Mouse (Mus musculus) stomach, postnatal 0 days (tissue): ENCODE results near the gene Zdhhc17. TPM values are rescaled to one million over a fixed set of nuclear protein-coding genes. Genes with fewer than 3 reads are reported as not detected.

Experiments
- ATAC-seq: fragments of 200-750 bp; cut with Nextera tagmentation; 2 replicates; pipeline ENCODE4 v1.8.0; 2017; ENCODE audit not compliant: low FRiP score, low TSS enrichment
- DNase-seq: peaks from one replicate; pipeline ENCODE4 v3.0.0-alpha.2; 2016; ENCODE audit warnings: low spot score
- H3K27ac ChIP-seq: fragments of 300-500 bp; sonication (generic); replicated peaks from 2 replicates; pipeline ENCODE4 v1.5.1; 2014; ENCODE audit warnings: mild to moderate bottlenecking, control low read depth
- H3K27me3 ChIP-seq: fragments of 300-500 bp; sonication (generic); 2 replicates; pipeline ENCODE4 v1.6.1; 2014; ENCODE audit warnings: low read length; ENCODE audit not compliant: control insufficient read depth, insufficient read depth
- H3K36me3 ChIP-seq: fragments of 300-500 bp; sonication (generic); 2 replicates; pipeline ENCODE4 v1.6.1; 2014; ENCODE audit warnings: low read length, mixed read lengths; ENCODE audit not compliant: control insufficient read depth, insufficient read depth
- H3K4me1 ChIP-seq: fragments of 300-500 bp; sonication (generic); replicated peaks from 2 replicates; pipeline ENCODE4 v1.6.1; 2014; ENCODE audit warnings: antibody characterized with exemption; ENCODE audit not compliant: control insufficient read depth, insufficient read depth
- H3K4me2 ChIP-seq: fragments of 300-500 bp; sonication (generic); replicated peaks from 2 replicates; pipeline ENCODE4 v1.6.1; 2014; ENCODE audit warnings: low read depth, mild to moderate bottlenecking, control low read depth, moderate library complexity
- H3K4me3 ChIP-seq: fragments of 300-500 bp; sonication (generic); 2 replicates; pipeline ENCODE4 v1.5.1; 2014; ENCODE audit warnings: low read depth, low read length, control low read depth
- H3K9ac ChIP-seq: fragments of 300-500 bp; sonication (generic); 2 replicates; pipeline ENCODE4 v1.6.1; 2014; ENCODE audit warnings: mild to moderate bottlenecking, low read length, control low read depth, mixed read lengths
- H3K9me3 ChIP-seq: fragments of 300-500 bp; sonication (generic); 2 replicates; pipeline ENCODE4 v1.6.1; 2016; ENCODE audit warnings: low read length; ENCODE audit not compliant: control insufficient read depth
- CTCF ChIP-seq: IDR thresholded peaks from 2 replicates; pipeline ENCODE4 v1.5.1; 2016; ENCODE audit warnings: antibody characterized with exemption, low read depth, mild to moderate bottlenecking, moderate library complexity
- EP300 ChIP-seq: optimal IDR thresholded peaks from 2 replicates; pipeline ENCODE3; 2016; ENCODE audit warnings: antibody characterized with exemption
- WGBS: fragments of 180-500 bp; shearing (Covaris S2); extraction: QIAGEN DNeasy Blood & Tissue Kit; methylation state at CpG from one replicate; pipeline ENCODE4 v1.1.7; 2014; 5-methylcytosine and 5-hydroxymethylcytosine counted together
- polyA plus RNA-seq: library from polyadenylated mRNA; unstranded; fragments of >200 nt; fragmentation: Nextera tagmentation; extraction: Ambion mirVana; gene quantifications from 2 replicates; pipeline ENCODE4 v1.2.1, GENCODE M21; 2015

Zdhhc17 gene
- polyA plus RNA-seq, 1 experiment from 2014 or later: 6.1 TPM

DNA sequence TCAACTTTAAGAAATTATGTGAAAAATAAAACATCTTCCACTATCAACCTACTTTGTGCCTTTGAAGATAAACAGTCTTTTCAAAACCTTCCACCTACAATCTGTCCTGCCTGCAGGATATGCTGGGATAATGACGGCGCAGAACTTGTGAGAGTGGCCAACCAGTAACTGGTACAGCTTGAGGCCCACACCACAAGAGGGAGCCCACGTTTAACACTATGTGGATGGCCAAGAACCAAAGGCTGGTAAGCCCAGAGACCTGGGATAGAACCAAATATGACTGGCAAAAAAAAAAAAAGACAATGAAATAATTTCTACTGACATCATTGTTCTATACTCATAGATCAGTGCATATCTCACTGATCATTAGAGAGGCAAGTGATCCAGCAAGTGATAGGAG lies 35.5 kb downstream of the Zdhhc17 start:
- H3K27ac ChIP-seq: no peak overlapping the region
- no peak overlapping the region for H3K4me3 ChIP-seq
- 53% methylated on average over 3 of the region's 3 CpGs for WGBS
- TF ChIP-seq CTCF (peak; percentile 71), EP300 (no peak)
- H3K9me3 ChIP-seq: no peaks in the 10 kb centered on the region
- ATAC-seq: no peak
- 0 out of 2 replicates have a peak, but pooled peaks cover 2% of the 10 kb centered on the region for H3K4me1 ChIP-seq
- H3K4me2 ChIP-seq: no peak overlapping the region
- no peak overlapping the region for H3K9ac ChIP-seq
- H3K36me3 ChIP-seq: peaks cover 5% of the 10 kb centered on the region; the same call in 1 of the 2 replicates
- no peaks in the 10 kb centered on the region for H3K27me3 ChIP-seq
- DNase-seq: peak; percentile 39

DNA sequence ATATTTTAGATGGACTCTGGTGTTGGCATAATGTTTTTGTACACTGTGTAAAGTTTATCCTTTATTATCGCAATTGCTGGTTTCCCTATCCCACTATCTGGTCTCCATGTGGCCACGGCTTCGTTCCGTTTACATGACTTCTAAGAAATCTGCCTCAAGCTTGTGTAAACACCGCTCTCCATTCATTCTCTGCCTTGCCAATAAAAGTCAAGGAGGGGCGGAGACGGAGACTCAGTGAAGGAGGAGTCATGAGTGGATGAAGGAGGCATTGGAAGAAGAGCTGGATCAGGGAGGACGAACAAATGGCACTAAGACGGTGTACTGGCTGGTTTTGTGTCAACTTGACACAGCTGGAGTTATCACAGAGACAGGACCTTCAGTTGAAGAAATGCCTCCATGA lies 37.9 kb downstream of the Zdhhc17 start:
- ATAC-seq (peak; percentile 79), DNase-seq (peak; percentile 59)
- Histone ChIP-seq H3K4me1 (0 out of 2 replicates have a peak, but pooled peaks cover 2% of the 10 kb centered on the region), H3K27ac (no peak overlapping the region), H3K4me3 (no peak overlapping the region), H3K4me2 (no peak overlapping the region), H3K9me3 (no peaks in the 10 kb centered on the region), H3K27me3 (no peaks in the 10 kb centered on the region), H3K36me3 (0 out of 2 replicates have a peak, but pooled peaks cover 3% of the 10 kb centered on the region), H3K9ac (no peak overlapping the region)
- 19% methylated on average over 9 of the region's 9 CpGs for WGBS
- no peak for TF ChIP-seq EP300
- no peak for TF ChIP-seq CTCF

- Histone ChIP-seq H3K27me3 (no peaks in the 10 kb centered on the region), H3K27ac (no peak overlapping the region), H3K4me1 (0 out of 2 replicates have a peak, but pooled peaks cover 2% of the 10 kb centered on the region), H3K9me3 (no peaks in the 10 kb centered on the region), H3K4me3 (no peak overlapping the region), H3K9ac (no peak overlapping the region), H3K36me3 (0 out of 2 replicates have a peak, but pooled peaks cover 3% of the 10 kb centered on the region), H3K4me2 (no peak overlapping the region)
- DNase-seq (no peak), ATAC-seq (peak; percentile 7; the same call in 1 of the 2 replicates)
- TF ChIP-seq CTCF (no peak), EP300 (no peak)
- WGBS: 64% methylated on average over 6 of the region's 6 CpGs
Measured at GRCm38 (mm10) chr10:110971483-110971882, 38.5 kb downstream of the Zdhhc17 start.

DNA sequence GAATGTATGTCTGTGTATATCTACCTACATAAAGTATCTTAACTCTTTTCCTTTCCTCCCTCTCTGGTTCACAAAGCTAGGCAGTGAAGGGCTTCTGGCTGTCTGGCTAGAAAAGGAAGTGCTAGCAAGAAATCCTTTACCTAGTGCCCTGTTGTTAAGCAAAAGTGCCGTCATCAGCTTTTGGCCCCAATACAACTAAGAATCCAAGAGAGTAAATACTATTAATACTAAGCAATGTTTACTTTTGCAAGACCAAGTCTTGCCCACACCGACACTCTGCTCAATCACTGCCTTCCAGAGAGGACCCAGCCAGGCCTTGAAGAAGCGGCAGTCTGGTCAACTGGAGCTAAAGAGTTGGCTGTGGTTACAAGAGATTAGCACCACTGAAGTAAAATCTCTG lies 38.9 kb downstream of the Zdhhc17 start:
- Histone ChIP-seq H3K27ac (no peak overlapping the region), H3K4me1 (0 out of 2 replicates have a peak, but pooled peaks cover 2% of the 10 kb centered on the region), H3K9me3 (no peaks in the 10 kb centered on the region), H3K9ac (no peak overlapping the region), H3K4me2 (no peak overlapping the region), H3K4me3 (no peak overlapping the region), H3K36me3 (0 out of 2 replicates have a peak, but pooled peaks cover 3% of the 10 kb centered on the region), H3K27me3 (no peaks in the 10 kb centered on the region)
- WGBS: 36% methylated on average over 3 of the region's 3 CpGs
- ATAC-seq (peak; percentile 61), DNase-seq (no peak)
- no peak for TF ChIP-seq CTCF
- TF ChIP-seq EP300: no peak

DNA sequence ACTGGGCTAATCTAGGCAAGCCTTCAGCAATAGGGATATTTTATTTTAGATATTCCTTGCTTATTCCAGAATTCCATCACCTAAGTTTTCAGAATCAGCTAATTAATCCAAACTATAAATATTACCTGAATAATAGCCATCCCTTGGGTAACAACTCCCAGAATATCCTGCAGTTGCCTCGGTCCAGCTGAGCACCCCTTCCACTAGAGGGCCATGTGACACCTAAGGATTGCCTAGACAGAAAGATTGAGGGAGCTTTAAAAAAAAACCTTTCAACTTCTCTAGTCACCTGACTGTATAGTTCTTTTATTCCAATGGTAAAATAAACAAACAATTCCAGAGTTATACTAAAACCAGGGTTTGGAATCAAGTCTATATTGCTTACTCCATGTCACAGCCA lies 47.8 kb downstream of the Zdhhc17 start:
- no peaks in the 10 kb centered on the region for H3K27me3 ChIP-seq
- no peaks in the 10 kb centered on the region for H3K9me3 ChIP-seq
- TF ChIP-seq EP300: no peak
- peak; percentile 60 for TF ChIP-seq CTCF
- H3K4me3 ChIP-seq: no peak overlapping the region
- H3K27ac ChIP-seq: no peak overlapping the region
- DNase-seq: no peak
- no peak for ATAC-seq
- WGBS: 23% methylated on average over 1 of the region's 1 CpGs
- no peak overlapping the region for H3K9ac ChIP-seq
- H3K4me1 ChIP-seq: no peaks in the 10 kb centered on the region
- no peak overlapping the region for H3K4me2 ChIP-seq
- H3K36me3 ChIP-seq: peaks cover 2% of the 10 kb centered on the region; the same call in 1 of the 2 replicates

DNA sequence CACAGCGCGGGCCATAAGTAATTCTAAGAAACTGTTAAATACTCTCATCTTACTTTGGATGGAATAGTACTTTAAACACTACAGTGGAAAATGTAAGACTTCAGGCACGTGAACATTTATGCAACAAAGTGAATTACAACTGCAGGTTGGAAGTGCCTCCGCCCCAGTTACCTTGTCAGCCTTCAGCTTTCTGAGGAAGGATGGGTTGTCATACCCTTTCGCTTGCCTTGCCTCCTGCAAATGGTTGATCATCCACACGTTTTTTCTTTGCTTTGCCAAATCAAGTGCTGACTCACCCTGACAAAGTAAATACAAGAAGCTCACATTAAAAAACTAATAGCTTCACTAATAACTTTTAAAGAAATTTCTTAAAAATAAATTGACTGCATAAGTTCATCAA lies 49.1 kb downstream of the Zdhhc17 start:
- DNase-seq (no peak), ATAC-seq (no peak)
- no peak for TF ChIP-seq CTCF
- no peak for TF ChIP-seq EP300
- Histone ChIP-seq H3K9me3 (no peaks in the 10 kb centered on the region), H3K9ac (no peak overlapping the region), H3K4me3 (no peak overlapping the region), H3K27me3 (no peaks in the 10 kb centered on the region), H3K4me1 (no peaks in the 10 kb centered on the region), H3K36me3 (peaks cover 2% of the 10 kb centered on the region; the same call in 1 of the 2 replicates), H3K4me2 (no peak overlapping the region), H3K27ac (no peak overlapping the region)
- WGBS: 76% methylated on average over 6 of the region's 6 CpGs
